Mouse (Mus musculus) splenic B cell, adult 2 months (primary cell): ENCODE measurements at regions not wholly inside any gene's neighbourhood (a gene's known extent, or its start where the extent isn't known, plus 50 kb on each side); places are given as distances from the start of the nearest gene placed in this dataset.
"Not testable (repeated sequence)": the region's sequence is repeated elsewhere in the genome, so short reads cannot be mapped to it uniquely, and the experiment has no call there.

Experiments used
- DNase-seq: peaks from one replicate; pipeline ENCODE4 v3.0.0-alpha.2; 2011; ENCODE audit warnings: low read depth, low spot score
- H3K27me3 ChIP-seq: 2 replicates; pipeline ENCODE4 v1.6.1; 2012; ENCODE audit warnings: mild to moderate bottlenecking, low read length, moderate library complexity, mixed read lengths; ENCODE audit not compliant: control insufficient read depth, poor library complexity, insufficient read depth, severe bottlenecking
- H3K36me3 ChIP-seq: 2 replicates; pipeline ENCODE4 v1.6.1; 2012; ENCODE audit warnings: mild to moderate bottlenecking, low read length, moderate library complexity, mixed read lengths; ENCODE audit not compliant: control insufficient read depth, poor library complexity, insufficient read depth, severe bottlenecking

GRCm38 (mm10) chr1:194396754-194397460 is 221.1 kb upstream of the Plxna2 start:
- no peak for DNase-seq
- no peaks in the 10 kb centered on the region for H3K36me3 ChIP-seq
- no peaks in the 10 kb centered on the region for H3K27me3 ChIP-seq

- no peak for DNase-seq
- H3K27me3 ChIP-seq = no peaks in the 10 kb centered on the region
These were observed 224.3 kb upstream of the Plxna2 start for GRCm38 (mm10) chr1:194393720-194394119.

DNA sequence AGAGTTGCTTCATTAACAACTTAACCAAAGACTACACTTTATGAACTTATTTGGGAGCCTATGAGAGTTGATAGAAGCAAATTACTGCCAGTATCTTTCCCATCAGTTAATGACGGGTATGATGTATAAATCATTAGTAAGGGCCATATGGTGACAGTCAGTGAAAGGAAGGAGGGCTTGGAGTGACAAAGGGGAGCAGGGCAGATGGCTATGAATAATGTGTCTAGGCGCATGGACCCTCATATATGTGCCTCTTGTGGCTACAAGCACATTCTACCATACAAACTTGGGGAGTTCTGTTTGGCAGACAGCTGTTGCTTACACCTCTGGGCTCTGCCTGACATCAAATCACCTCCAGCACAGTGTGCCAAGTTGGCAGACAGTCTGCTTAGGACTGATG is 227.8 kb upstream of the Plxna2 start:
- DNase-seq = no peak
- no peaks in the 10 kb centered on the region for H3K27me3 ChIP-seq
- no peaks in the 10 kb centered on the region for H3K36me3 ChIP-seq

More at GRCm38 (mm10) chr1:194393720-194394119, 224.3 kb upstream of the Plxna2 start:
- no peaks in the 10 kb centered on the region for H3K36me3 ChIP-seq

- no peaks in the 10 kb centered on the region for H3K36me3 ChIP-seq
- no peaks in the 10 kb centered on the region for H3K27me3 ChIP-seq
- no peak for DNase-seq
These were observed 239.9 kb upstream of the Plxna2 start for GRCm38 (mm10) chr1:194378135-194378534.

DNA sequence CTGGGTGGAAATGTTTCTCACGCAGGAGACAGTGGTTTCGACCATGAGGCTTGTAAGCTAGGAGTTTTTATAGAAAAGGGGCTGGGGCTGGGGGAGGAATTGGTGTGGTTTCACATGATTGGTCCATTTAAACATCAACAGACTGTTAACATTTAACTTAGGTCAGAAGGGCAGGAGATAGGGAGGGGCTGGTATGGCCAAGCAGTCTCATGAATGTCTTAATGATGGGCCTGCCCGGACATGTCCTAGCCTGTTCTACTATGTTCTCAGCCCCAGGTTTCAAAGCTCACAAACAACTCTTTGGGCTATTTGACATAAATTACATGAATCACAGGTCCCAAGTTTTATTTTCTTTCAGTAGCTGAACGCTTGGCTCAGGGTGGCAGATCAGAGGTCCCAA is 244.5 kb upstream of the Plxna2 start:
- H3K36me3 ChIP-seq, DNase-seq, H3K27me3 ChIP-seq: not testable (repeated sequence)

GRCm38 (mm10) chr1:194363917-194364316 is 254.1 kb upstream of the Plxna2 start:
- Histone ChIP-seq H3K27me3 (no peaks in the 10 kb centered on the region), H3K36me3 (no peaks in the 10 kb centered on the region)
- DNase-seq = no peak

DNA sequence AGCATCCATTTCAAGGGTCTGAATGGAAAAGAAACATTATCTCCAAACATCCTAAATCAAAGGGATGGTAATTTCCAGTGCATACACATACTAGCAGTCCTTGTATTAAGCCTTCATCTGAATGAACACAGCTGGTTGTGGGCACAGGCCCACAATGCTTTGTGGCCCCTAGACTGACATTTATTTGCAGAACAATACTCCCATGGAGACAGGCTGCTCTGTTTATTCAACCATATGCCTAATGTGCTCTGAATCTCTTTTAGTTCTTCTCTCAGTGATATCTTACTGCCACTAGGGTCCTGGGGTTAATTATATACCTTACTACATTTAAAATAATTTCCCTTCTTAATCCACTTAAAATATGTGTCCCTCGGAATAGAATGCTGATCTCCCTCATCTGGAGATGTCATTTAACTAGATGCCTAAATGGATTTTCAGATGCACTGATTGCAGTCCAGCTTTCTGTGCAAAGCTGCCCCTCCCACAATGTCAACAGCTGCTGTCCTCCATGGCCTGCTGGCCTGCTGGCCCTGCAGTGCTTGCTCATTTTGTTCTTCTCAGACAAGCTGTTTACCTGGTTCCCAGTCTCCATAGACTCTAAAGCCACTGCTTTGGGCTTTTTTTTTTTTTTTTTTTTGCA is 254.8 kb upstream of the Plxna2 start:
- DNase-seq = no peak
- Histone ChIP-seq H3K27me3 (no peaks in the 10 kb centered on the region), H3K36me3 (no peaks in the 10 kb centered on the region)

GRCm38 (mm10) chr1:194362298-194362697 is 255.7 kb upstream of the Plxna2 start:
- Histone ChIP-seq H3K36me3 (no peaks in the 10 kb centered on the region), H3K27me3 (no peaks in the 10 kb centered on the region)
- DNase-seq = no peak

GRCm38 (mm10) chr1:194361316-194361715 is 256.7 kb upstream of the Plxna2 start:
- H3K27me3 ChIP-seq = no peaks in the 10 kb centered on the region
- H3K36me3 ChIP-seq = no peaks in the 10 kb centered on the region
- no peak for DNase-seq

- H3K36me3 ChIP-seq = no peaks in the 10 kb centered on the region
- no peaks in the 10 kb centered on the region for H3K27me3 ChIP-seq
These were observed 263.5 kb upstream of the Plxna2 start for GRCm38 (mm10) chr1:194354332-194355120.

DNA sequence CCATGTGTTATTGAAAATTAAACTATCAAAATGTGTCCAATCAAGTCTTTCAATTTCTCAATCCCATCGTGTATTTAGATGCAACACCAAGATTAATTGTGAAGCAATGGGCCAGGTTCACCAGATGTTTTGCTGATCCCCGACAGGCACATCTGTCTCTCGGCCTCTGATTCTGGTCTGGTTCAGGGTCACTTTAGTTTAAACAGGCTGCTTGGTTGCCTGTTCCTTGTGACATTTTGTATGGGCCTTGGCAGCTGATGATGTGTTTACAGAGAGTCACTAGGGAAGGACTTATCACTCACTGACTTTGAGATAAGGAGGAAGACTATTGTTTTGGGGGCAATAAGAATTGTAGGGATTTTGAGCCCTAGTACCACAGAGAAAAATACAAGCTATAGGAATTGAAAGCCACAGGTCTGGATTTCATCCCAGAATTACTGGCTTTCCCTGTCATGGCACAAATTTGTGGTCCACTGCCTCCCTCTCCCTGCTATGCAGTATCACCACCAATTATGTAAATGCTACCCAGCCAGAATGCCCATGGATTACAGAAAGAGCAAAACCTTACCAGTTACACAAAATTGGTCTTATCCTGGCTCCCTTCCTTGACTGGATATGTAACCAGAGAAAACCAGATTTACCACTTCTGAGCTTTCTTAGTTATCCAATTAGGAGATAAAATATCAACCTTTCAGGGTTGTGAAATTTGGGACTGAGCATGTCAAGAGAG is 272.5 kb upstream of the Plxna2 start:
- DNase-seq = no peak
- no peaks in the 10 kb centered on the region for H3K36me3 ChIP-seq
- H3K27me3 ChIP-seq = no peaks in the 10 kb centered on the region

More at GRCm38 (mm10) chr1:194354332-194355120, 263.5 kb upstream of the Plxna2 start:
- DNase-seq = no peak

DNA sequence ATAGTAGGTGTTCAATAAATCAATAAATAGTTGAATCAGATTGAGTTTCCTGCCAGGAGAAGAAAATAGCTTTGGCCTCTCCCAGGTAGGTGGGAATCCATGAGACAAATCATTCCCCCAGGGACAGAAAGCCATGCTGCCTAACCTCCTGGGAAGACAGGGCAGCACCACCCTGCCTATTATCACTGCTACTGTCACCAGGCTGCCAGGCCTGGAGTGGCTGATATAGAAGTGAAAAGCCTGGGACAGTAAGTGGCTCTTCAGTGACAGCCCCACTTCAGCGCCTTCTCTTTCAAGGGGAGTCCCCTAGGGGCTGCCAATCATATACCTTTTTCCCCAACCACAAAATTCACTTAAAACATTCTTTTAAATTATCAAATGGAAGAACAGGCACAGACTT is 275.4 kb upstream of the Plxna2 start:
- DNase-seq = no peak

DNA sequence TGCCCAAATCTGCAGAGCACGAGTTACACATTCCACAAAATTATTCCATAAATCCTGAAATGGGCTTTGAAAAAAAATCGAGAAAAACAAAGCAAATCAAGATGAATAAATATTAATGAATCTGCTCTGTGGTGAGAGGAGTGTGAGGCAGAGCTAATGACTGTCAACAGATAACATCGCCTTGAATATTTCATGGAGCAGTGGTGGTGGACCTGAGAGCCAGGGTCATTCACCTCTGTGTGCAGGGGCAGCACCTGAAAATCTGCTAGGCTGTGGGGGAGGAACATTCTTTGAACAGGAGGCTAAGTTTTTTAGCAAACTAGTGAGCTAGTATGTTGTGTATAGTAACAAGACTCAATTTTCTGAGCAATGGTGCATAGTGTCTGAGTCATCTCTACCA is 276.3 kb upstream of the Plxna2 start:
- H3K36me3 ChIP-seq = no peaks in the 10 kb centered on the region

More for the DNA sequence above, 275.4 kb upstream of the Plxna2 start:
- Histone ChIP-seq H3K27me3 (no peaks in the 10 kb centered on the region), H3K36me3 (no peaks in the 10 kb centered on the region)

DNA sequence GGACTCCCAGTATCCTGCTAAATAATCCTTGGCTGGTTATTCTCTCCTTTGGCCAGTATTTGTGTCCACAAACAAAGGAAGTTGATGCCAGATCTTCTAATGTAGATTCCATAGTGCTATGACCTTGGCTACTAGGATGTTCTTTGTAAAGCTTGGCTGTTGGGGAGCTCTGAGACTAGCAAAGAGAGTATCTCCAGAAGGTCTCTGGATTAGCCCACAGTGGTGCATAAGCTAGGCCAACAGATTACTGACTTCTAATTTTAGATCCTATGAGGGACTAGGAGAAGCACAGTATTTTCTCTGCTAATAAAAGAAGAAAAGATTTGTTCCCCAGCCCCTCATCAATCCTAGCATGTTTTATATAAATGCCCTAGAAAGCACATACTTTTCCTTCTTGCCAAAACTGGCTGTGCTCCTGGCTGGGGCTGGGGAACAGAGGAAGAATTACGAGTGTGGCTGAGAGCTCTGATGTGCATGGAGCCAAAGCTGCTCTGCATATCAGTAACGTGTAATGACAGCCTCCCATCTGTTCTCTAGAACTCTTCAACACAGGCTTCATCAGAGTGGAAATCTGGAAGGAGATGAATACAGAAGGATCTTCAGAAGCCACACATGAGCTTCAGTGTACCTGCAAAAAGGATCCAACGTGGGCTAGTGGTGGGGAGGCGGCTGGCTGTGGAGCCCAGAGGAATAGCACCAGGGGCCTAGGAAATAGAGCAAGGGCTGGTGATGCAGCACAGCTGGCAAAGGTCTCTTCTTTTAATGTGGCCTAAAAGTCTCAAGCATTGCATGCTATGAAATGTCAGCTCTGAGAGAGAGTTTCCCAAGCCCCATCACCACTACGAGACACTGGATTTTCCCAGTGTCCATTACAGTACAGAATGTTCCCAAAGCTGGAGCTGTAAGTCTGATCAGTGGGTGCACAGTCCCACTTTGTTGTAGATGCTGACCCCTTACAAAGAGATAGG is 283.0 kb upstream of the Plxna2 start:
- no peak for DNase-seq
- Histone ChIP-seq H3K36me3 (no peaks in the 10 kb centered on the region), H3K27me3 (no peaks in the 10 kb centered on the region)

More for the DNA sequence above, 276.3 kb upstream of the Plxna2 start:
- DNase-seq = no peak
- H3K27me3 ChIP-seq = no peaks in the 10 kb centered on the region
